Mouse (Mus musculus): ENCODE measurements at regions not wholly inside any gene's neighbourhood (a gene's known extent, or its start where the extent isn't known, plus 50 kb on each side); places are given as distances from the start of the nearest gene placed in this dataset.

DNA sequence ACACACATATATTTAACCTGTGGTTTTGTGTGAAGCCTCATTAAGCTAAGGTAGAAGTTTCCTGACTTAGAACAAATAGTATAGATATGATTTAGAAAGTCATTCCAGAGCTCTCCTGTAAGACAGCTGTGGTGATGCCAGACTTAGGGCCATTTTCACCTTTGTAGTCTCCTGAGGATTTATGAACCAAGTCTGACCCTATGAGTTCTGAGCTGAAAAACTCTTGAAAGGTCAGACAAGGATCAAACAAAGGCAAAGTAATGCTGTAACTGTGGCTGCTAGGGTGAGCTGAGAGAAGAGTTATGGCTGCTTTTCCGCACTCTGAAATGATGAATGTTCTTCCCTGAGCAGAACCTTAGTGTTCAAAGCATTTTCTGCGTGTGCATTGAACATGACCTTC, 58.9 kb upstream of the Stxbp6 start:
- no peak overlapping the region for H3K4me3 ChIP-seq
- H3K4me1 ChIP-seq = peaks cover 10% of the 10 kb centered on the region
- H3K27me3 ChIP-seq (ENCODE audit: poor library complexity, severe bottlenecking) = no peaks in the 10 kb centered on the region
- H3K27ac ChIP-seq = no peak overlapping the region
- no peak for DNase-seq (ENCODE audit: extremely low spot score, low spot score)
- WGBS = 88% methylated on average over 2 of the region's 2 CpGs
- H3K36me3 ChIP-seq (replicated peaks) = no peaks in the 10 kb centered on the region
- no peaks in the 10 kb centered on the region for H3K9me3 ChIP-seq

DNA sequence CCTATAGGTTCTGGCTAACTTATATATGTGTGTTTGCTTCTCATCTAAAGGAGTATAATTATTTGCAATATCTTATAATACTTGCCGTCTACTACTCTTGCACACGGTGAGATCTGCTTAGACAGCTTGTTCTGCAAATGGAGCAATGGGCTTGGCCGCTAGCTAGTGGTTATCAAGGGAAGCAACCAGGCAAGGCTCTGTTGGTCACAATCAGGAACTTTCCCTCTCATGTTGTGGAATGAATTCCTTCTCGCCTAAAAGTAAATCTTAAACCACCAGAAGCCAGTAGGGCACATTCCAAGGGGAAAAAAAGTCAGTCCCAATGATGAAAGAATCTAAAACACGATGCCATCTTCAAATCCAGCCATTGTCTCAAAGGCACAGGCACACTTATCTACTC, 56.6 kb upstream of the Stxbp6 start:
- no peak overlapping the region for H3K4me3 ChIP-seq
- no peaks in the 10 kb centered on the region for H3K9me3 ChIP-seq
- H3K4me1 ChIP-seq = no peaks in the 10 kb centered on the region
- no peak overlapping the region for H3K27ac ChIP-seq
- H3K27me3 ChIP-seq (ENCODE audit: poor library complexity, severe bottlenecking) = no peaks in the 10 kb centered on the region
- 91% methylated on average over 5 of the region's 5 CpGs for WGBS
- no peak for DNase-seq (ENCODE audit: extremely low spot score, low spot score)
- no peaks in the 10 kb centered on the region for H3K36me3 ChIP-seq (replicated peaks)

DNA sequence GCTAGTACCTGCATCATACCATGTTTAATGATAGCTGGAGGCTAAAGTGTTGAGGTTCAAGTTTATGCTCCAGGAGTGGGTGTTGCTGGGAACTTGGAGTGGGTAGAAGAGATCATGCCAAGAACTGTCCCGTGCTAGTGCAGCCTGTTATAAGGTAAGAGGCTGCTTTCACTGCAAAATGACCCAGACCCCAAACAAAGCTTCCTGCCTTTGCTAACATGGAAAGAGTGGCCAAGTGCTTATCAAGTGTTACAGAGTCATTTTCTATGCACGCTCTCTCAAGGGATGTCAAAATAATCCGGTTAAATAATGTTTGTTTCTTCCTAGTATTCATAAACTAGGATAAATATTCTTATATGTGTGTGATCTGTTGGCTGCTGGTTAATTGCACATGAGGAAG, 51.4 kb upstream of the Stxbp6 start:
- Histone ChIP-seq H3K36me3 (replicated peaks) (no peaks in the 10 kb centered on the region), H3K4me3 (no peak overlapping the region), H3K27me3 (ENCODE audit: poor library complexity, severe bottlenecking) (no peaks in the 10 kb centered on the region), H3K4me1 (no peaks in the 10 kb centered on the region), H3K9me3 (no peaks in the 10 kb centered on the region), H3K27ac (no peak overlapping the region)
- DNase-seq (ENCODE audit: extremely low spot score, low spot score) = no peak
- 84% methylated on average over 3 of the region's 3 CpGs for WGBS
